Mouse (Mus musculus): ENCODE measurements around the gene B4galt1.

GRCm38 (mm10) chr4:40834872-40835271, 18.9 kb downstream of the B4galt1 start:
- TF ChIP-seq GATA1 (IDR thresholded peaks at IDR 0.05; ENCODE audit: borderline replicate concordance, low read length), result no peak
- no peak for TF ChIP-seq FLI1 (IDR thresholded peaks at IDR 0.05; ENCODE audit: low read length)
